Mouse (Mus musculus) midbrain, embryonic 12.5 days (tissue): ENCODE data around the gene Slc9a3r1. TPM values are rescaled to one million over a fixed set of nuclear protein-coding genes. Genes with fewer than 3 reads are reported as not detected.

Experiments used
- ATAC-seq: fragments of 200-750 bp; cut with Nextera tagmentation; 2 replicates; pipeline ENCODE4 v1.8.0; 2017; ENCODE audit warnings: low read depth, moderate TSS enrichment, moderate library complexity; ENCODE audit not compliant: low FRiP score
- H3K27ac ChIP-seq: fragments of 300-500 bp; sonication (generic); replicated peaks from 2 replicates; pipeline ENCODE4 v1.5.1; 2016; ENCODE audit warnings: mild to moderate bottlenecking
- H3K27me3 ChIP-seq: fragments of 300-500 bp; sonication (generic); 2 replicates; pipeline ENCODE4 v1.6.1; 2016; ENCODE audit warnings: mild to moderate bottlenecking
- H3K36me3 ChIP-seq: fragments of 300-500 bp; sonication (generic); 2 replicates; pipeline ENCODE4 v1.6.1; 2016
- H3K4me1 ChIP-seq: fragments of 300-500 bp; sonication (generic); 2 replicates; pipeline ENCODE4 v1.6.1; 2016
- H3K4me2 ChIP-seq: fragments of 300-500 bp; sonication (generic); replicated peaks from 2 replicates; pipeline ENCODE4 v1.6.1; 2016; ENCODE audit warnings: mild to moderate bottlenecking, moderate library complexity
- H3K4me3 ChIP-seq: fragments of 300-500 bp; sonication (generic); 2 replicates; pipeline ENCODE4 v1.5.1; 2016; ENCODE audit warnings: mild to moderate bottlenecking
- H3K9ac ChIP-seq: fragments of 300-500 bp; sonication (generic); replicated peaks from 2 replicates; pipeline ENCODE4 v1.6.1; 2016; ENCODE audit warnings: mild to moderate bottlenecking, moderate library complexity
- H3K9me3 ChIP-seq: fragments of 300-500 bp; sonication (generic); 2 replicates; pipeline ENCODE4 v1.6.1; 2016; ENCODE audit warnings: mild to moderate bottlenecking
- WGBS: fragments of 180-500 bp; shearing (Covaris S2); methylation state at CpG from one replicate; pipeline ENCODE4 v1.1.7; 2016; 5-methylcytosine and 5-hydroxymethylcytosine counted together
- polyA plus RNA-seq: library from polyadenylated mRNA; unstranded; fragments of >200 nt; fragmentation: Nextera tagmentation; extraction: Ambion mirVana; gene quantifications from 2 replicates; pipeline ENCODE4 v1.2.1, GENCODE M21; 2016

Gene Slc9a3r1
- polyA plus RNA-seq, 1 experiment from 2014 or later = 34.3 TPM

DNA sequence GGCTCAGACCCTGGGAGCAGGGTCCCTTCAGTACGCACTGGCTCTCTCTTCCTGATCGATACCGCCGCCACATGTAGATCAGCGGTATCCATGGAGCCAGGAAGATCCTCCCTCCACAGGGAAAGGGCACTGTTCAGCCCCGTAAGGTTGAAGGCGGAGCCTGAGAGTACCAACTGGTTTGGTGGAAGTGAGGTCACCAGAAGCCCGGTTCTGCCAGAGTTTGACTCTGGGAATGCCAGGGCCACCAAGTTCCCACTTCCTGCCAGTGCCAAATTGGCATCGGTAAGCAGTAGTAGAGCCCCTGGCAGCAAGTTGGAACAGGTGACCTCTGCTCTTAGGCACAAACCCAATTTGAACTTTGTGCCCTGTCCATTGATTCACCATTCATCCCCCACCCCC, 1.8 kb downstream of the Slc9a3r1 start:
- H3K36me3 ChIP-seq = no peaks in the 10 kb centered on the region
- H3K4me1 ChIP-seq = peaks cover 32% of the 10 kb centered on the region
- peak overlapping the region; percentile 91 for H3K4me2 ChIP-seq
- H3K27ac ChIP-seq = no peak overlapping the region
- peak overlapping the region; percentile 56; the same call in 1 of the 2 replicates for H3K9ac ChIP-seq
- under 1% methylated on average over 9 of the region's 9 CpGs for WGBS
- H3K27me3 ChIP-seq = peaks cover 62% of the 10 kb centered on the region
- H3K9me3 ChIP-seq = no peaks in the 10 kb centered on the region
- H3K4me3 ChIP-seq = peak overlapping the region; percentile 61
- ATAC-seq = no peak

DNA sequence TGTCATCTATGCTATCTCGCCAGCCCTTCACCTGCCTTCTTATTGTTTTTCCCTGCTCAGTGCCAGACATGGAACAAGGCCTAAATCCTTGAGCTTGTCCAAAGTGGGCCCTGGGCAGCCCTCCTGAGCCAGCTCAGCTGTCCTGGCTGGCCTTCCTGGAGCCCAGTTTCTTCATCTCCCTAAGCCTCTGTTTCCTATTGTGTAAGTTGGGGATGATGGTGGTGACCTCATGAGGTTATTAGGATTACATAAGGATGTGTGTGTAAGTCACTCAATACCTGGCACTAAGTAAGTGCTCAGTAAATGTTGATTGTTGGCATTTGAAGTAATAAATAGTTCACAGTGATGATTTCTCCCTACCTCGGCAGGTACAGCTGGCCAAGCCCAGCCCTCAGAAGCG, 3.6 kb downstream of the Slc9a3r1 start:
- Histone ChIP-seq H3K27ac (no peak overlapping the region), H3K27me3 (peaks cover 51% of the 10 kb centered on the region), H3K36me3 (no peaks in the 10 kb centered on the region), H3K4me3 (no peak overlapping the region), H3K4me2 (no peak overlapping the region), H3K9me3 (no peaks in the 10 kb centered on the region), H3K9ac (no peak overlapping the region), H3K4me1 (peaks cover 34% of the 10 kb centered on the region)
- ATAC-seq = no peak
- WGBS = 90% methylated on average over 3 of the region's 3 CpGs

DNA sequence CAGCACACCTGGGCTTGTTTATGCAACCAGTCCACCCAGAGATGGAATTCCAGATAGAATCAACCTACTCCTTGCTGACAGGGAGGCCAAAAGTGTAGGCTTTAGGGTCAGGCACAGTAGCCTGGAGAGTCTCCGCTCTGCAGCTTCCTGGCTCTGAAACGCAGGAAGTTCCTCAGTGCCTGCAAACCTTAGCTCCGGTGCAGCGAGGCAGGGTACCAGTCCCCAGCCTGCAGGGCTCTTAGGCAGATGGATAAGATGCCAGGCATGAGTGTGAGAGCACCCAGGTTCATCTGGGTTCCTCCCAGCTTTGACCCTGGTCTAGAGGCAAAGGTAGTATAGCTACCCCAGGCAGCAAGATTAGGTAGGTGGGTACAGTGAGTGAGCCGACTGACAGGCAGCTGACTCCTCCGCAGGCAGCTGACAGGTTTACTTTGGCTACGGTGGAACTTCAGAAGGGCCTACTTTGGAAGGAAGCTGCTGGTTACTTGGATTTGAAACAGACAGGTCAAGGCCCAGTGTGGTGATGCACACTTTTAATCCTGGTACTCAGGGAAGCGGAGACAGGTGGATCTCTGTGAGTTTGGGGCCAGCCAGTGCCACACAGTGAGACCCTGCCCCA, 4.6 kb downstream of the Slc9a3r1 start:
- Histone ChIP-seq H3K9ac (no peak overlapping the region), H3K27ac (no peak overlapping the region), H3K27me3 (peaks cover 51% of the 10 kb centered on the region), H3K4me2 (no peak overlapping the region), H3K4me1 (peaks cover 37% of the 10 kb centered on the region), H3K9me3 (no peaks in the 10 kb centered on the region), H3K36me3 (no peaks in the 10 kb centered on the region), H3K4me3 (no peak overlapping the region)
- ATAC-seq = no peak
- WGBS = 87% methylated on average over 8 of the region's 8 CpGs

DNA sequence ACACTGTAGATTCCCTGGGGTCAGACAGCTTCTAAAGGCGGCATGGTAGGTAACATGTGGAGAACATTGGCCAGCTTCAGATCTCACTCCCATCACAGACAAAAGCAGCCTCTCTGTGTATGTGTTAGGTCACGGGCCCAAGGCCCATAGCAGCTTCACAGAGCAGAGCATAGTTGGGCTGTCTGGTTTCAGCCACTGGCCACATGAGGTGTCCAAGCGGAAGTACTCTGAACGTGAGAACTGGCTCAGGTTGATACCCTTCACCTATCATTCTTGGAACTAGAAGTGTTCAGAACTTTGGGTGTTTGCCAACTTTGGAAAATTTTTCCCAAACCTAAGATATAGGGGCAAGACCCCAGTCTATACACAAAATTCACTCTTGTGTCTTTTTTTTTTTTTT, 6.3 kb downstream of the Slc9a3r1 start:
- Histone ChIP-seq H3K9me3 (no peaks in the 10 kb centered on the region), H3K27ac (no peak overlapping the region), H3K27me3 (peaks cover 51% of the 10 kb centered on the region), H3K4me3 (no peak overlapping the region), H3K4me2 (no peak overlapping the region), H3K4me1 (peaks cover 40% of the 10 kb centered on the region), H3K36me3 (no peaks in the 10 kb centered on the region), H3K9ac (no peak overlapping the region)
- WGBS = 88% methylated on average over 4 of the region's 4 CpGs
- ATAC-seq = no peak

GRCm38 (mm10) chr11:115171125-115171524, 8.0 kb downstream of the Slc9a3r1 start:
- Histone ChIP-seq H3K4me1 (peaks cover 45% of the 10 kb centered on the region), H3K4me3 (no peak overlapping the region), H3K27ac (no peak overlapping the region), H3K4me2 (no peak overlapping the region), H3K27me3 (peaks cover 48% of the 10 kb centered on the region), H3K9ac (no peak overlapping the region), H3K9me3 (no peaks in the 10 kb centered on the region), H3K36me3 (no peaks in the 10 kb centered on the region)
- ATAC-seq = no peak
- 44% methylated on average over 8 of the region's 8 CpGs for WGBS

GRCm38 (mm10) chr11:115172825-115173287, 9.7 kb downstream of the Slc9a3r1 start:
- H3K27ac ChIP-seq = no peak overlapping the region

GRCm38 (mm10) chr11:115173549-115174339, 10.6 kb downstream of the Slc9a3r1 start:
- no peak overlapping the region for H3K4me2 ChIP-seq
- no peaks in the 10 kb centered on the region for H3K9me3 ChIP-seq
- no peak for ATAC-seq
- peaks cover 54% of the 10 kb centered on the region for H3K27me3 ChIP-seq
- H3K4me3 ChIP-seq = no peak overlapping the region
- H3K9ac ChIP-seq = no peak overlapping the region
- H3K27ac ChIP-seq = no peak overlapping the region
- H3K4me1 ChIP-seq = peaks cover 65% of the 10 kb centered on the region
- no peaks in the 10 kb centered on the region for H3K36me3 ChIP-seq
- WGBS = 10% methylated on average over 16 of the region's 16 CpGs

More at GRCm38 (mm10) chr11:115172825-115173287, 9.7 kb downstream of the Slc9a3r1 start:
- H3K4me2 ChIP-seq = no peak overlapping the region
- H3K9ac ChIP-seq = no peak overlapping the region
- H3K36me3 ChIP-seq = no peaks in the 10 kb centered on the region
- peaks cover 54% of the 10 kb centered on the region for H3K27me3 ChIP-seq
- H3K9me3 ChIP-seq = no peaks in the 10 kb centered on the region
- no peak overlapping the region for H3K4me3 ChIP-seq
- ATAC-seq = 0 out of 2 replicates have a peak, but pooled peaks have one; percentile 54
- peaks cover 61% of the 10 kb centered on the region for H3K4me1 ChIP-seq
- WGBS = 15% methylated on average over 4 of the region's 4 CpGs

GRCm38 (mm10) chr11:115176399-115177190, 13.5 kb downstream of the Slc9a3r1 start:
- WGBS = 54% methylated on average over 24 of the region's 24 CpGs
- no peaks in the 10 kb centered on the region for H3K9me3 ChIP-seq
- no peak overlapping the region for H3K4me2 ChIP-seq
- H3K4me1 ChIP-seq = peaks cover 65% of the 10 kb centered on the region
- H3K27me3 ChIP-seq = peaks cover 49% of the 10 kb centered on the region
- ATAC-seq = no peak
- H3K27ac ChIP-seq = no peak overlapping the region
- no peak overlapping the region for H3K4me3 ChIP-seq
- 0 out of 2 replicates have a peak overlapping the region, but pooled peaks have one; percentile 16 for H3K9ac ChIP-seq
- H3K36me3 ChIP-seq = no peaks in the 10 kb centered on the region

DNA sequence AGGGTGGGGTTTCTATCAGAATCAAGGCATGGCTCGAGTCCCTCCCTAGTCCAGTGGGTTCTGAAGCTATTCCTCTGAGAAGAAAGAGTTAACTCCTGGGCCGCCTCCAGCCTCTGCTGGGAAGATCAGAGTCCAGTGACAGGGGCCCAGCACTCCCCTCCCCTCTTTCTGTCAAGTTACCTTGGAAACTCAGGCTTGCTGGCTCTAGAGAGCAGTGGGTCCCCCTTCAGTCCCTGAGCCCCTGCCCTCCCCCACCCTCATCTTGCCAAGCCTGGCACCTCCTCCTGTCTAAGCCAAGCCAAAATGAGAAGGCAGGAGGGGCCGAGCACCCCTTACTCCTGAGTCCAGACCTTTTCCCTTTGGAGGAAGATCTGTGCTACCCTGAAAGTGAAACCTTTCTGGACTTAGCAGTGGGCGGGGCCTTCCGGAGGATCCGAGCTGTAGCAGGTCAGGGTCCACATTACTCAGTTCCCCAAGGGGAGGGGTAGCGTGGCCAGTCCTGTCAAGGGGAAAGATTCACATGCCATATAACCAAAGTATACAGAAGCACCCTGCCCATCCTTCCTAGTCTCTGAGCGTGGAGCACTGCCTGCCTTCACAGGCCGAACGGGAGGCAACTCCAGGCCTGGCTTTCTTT, 14.5 kb downstream of the Slc9a3r1 start:
- 0 out of 2 replicates have a peak overlapping the region, but pooled peaks have one; percentile 16 for H3K9ac ChIP-seq
- H3K4me1 ChIP-seq = peaks cover 55% of the 10 kb centered on the region
- H3K9me3 ChIP-seq = no peaks in the 10 kb centered on the region
- peak overlapping the region; percentile 30 for H3K4me2 ChIP-seq
- peak; percentile 58 for ATAC-seq
- 16% methylated on average over 10 of the region's 10 CpGs for WGBS
- H3K36me3 ChIP-seq = no peaks in the 10 kb centered on the region
- H3K27me3 ChIP-seq = peaks cover 39% of the 10 kb centered on the region
- 0 out of 2 replicates have a peak overlapping the region, but pooled peaks have one; percentile 26 for H3K27ac ChIP-seq
- no peak overlapping the region for H3K4me3 ChIP-seq

DNA sequence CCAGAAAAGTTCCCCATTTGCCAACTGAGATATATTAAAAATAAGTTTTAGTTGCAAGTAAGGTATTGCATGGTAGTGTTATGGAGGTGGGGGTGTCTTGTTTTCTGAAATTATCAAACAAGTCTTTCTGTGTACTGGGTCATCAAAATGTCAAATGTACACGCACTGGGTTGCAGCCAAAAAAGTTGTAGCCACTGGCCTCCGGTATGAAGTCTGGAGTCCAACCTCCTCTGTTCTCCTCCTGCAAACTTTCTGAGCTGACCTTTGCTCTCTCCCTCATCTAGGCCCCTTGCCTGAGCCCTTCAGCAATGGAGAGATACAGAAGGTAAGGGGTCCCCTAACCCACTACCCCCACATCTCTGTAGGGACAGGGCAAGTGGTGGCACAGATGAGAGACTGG, 15.6 kb downstream of the Slc9a3r1 start:
- H3K27me3 ChIP-seq = peaks cover 28% of the 10 kb centered on the region
- no peak overlapping the region for H3K4me3 ChIP-seq
- H3K9ac ChIP-seq = no peak overlapping the region
- no peak for ATAC-seq
- no peak overlapping the region for H3K27ac ChIP-seq
- peaks cover 44% of the 10 kb centered on the region for H3K4me1 ChIP-seq
- 84% methylated on average over 2 of the region's 2 CpGs for WGBS
- H3K4me2 ChIP-seq = no peak overlapping the region
- H3K9me3 ChIP-seq = no peaks in the 10 kb centered on the region
- H3K36me3 ChIP-seq = no peaks in the 10 kb centered on the region

- Histone ChIP-seq H3K27me3 (peaks cover 23% of the 10 kb centered on the region), H3K27ac (no peak overlapping the region), H3K9ac (no peak overlapping the region), H3K4me1 (peaks cover 40% of the 10 kb centered on the region), H3K4me2 (no peak overlapping the region), H3K36me3 (no peaks in the 10 kb centered on the region), H3K9me3 (no peaks in the 10 kb centered on the region), H3K4me3 (no peak overlapping the region)
- 72% methylated on average over 6 of the region's 6 CpGs for WGBS
- ATAC-seq = no peak
Observed at GRCm38 (mm10) chr11:115179191-115179590, 16.1 kb downstream of the Slc9a3r1 start.
